Mouse (Mus musculus): ENCODE measurements around the gene 5830473C10Rik. TPM values are rescaled to one million over a fixed set of nuclear protein-coding genes. Genes with fewer than 3 reads are reported as not detected.
"Not testable (repeated sequence)": the region's sequence is repeated elsewhere in the genome, so short reads cannot be mapped to it uniquely, and the experiment has no call there.

The 5830473C10Rik gene
- polyA plus RNA-seq, 1 experiment: not detected

GRCm38 (mm10) chr5:90611996-90612611, 51.2 kb downstream of the 5830473C10Rik start:
- no peak for TF ChIP-seq CTCF (IDR thresholded peaks at IDR 0.05; ENCODE audit: insufficient read depth, low read depth, low read length)
- TF ChIP-seq POLR2A (IDR thresholded peaks at IDR 0.05; ENCODE audit: insufficient read depth, low read depth, low read length): no peak
- 68% methylated on average over 6 of the region's 6 CpGs for WGBS
- Histone ChIP-seq H3K27ac (ENCODE audit: insufficient read depth, low read depth, low read length) (no peak overlapping the region), H3K4me3 (ENCODE audit: insufficient read depth, low read depth, low read length) (no peak overlapping the region), H3K4me1 (ENCODE audit: control insufficient read depth, insufficient read depth, low read length) (no peaks in the 10 kb centered on the region)

GRCm38 (mm10) chr5:90612751-90613150, 51.8 kb downstream of the 5830473C10Rik start:
- H3K4me3 ChIP-seq (ENCODE audit: insufficient read depth, low read depth, low read length); H3K27ac ChIP-seq (ENCODE audit: insufficient read depth, low read depth, low read length); H3K4me1 ChIP-seq (ENCODE audit: control insufficient read depth, insufficient read depth, low read length): not testable (repeated sequence)
- 75% methylated on average over 1 of the region's 1 CpGs for WGBS

- H3K4me1 ChIP-seq (ENCODE audit: control insufficient read depth, insufficient read depth, low read length): no peaks in the 10 kb centered on the region
- TF ChIP-seq POLR2A (IDR thresholded peaks at IDR 0.05; ENCODE audit: insufficient read depth, low read depth, low read length): no peak
- no peak for TF ChIP-seq CTCF (IDR thresholded peaks at IDR 0.05; ENCODE audit: insufficient read depth, low read depth, low read length)
- no peak overlapping the region for H3K27ac ChIP-seq (ENCODE audit: insufficient read depth, low read depth, low read length)
- no peak overlapping the region for H3K4me3 ChIP-seq (ENCODE audit: insufficient read depth, low read depth, low read length)
- WGBS: 95% methylated on average over 3 of the region's 3 CpGs
Measured at GRCm38 (mm10) chr5:90617859-90618258, 57.0 kb downstream of the 5830473C10Rik start.

- H3K4me3 ChIP-seq (ENCODE audit: insufficient read depth, low read depth, low read length): no peak overlapping the region
- TF ChIP-seq CTCF (IDR thresholded peaks at IDR 0.05; ENCODE audit: insufficient read depth, low read depth, low read length) (no peak), POLR2A (IDR thresholded peaks at IDR 0.05; ENCODE audit: insufficient read depth, low read depth, low read length) (no peak)
- 94% methylated on average over 2 of the region's 2 CpGs for WGBS
- H3K4me1 ChIP-seq (ENCODE audit: control insufficient read depth, insufficient read depth, low read length): no peaks in the 10 kb centered on the region
- H3K27ac ChIP-seq (ENCODE audit: insufficient read depth, low read depth, low read length): no peak overlapping the region
Measured at GRCm38 (mm10) chr5:90621316-90621715, 60.4 kb downstream of the 5830473C10Rik start.

GRCm38 (mm10) chr5:90621726-90622125, 60.8 kb downstream of the 5830473C10Rik start:
- no peak for TF ChIP-seq POLR2A (IDR thresholded peaks at IDR 0.05; ENCODE audit: insufficient read depth, low read depth, low read length)
- TF ChIP-seq CTCF (IDR thresholded peaks at IDR 0.05; ENCODE audit: insufficient read depth, low read depth, low read length): no peak
- Histone ChIP-seq H3K4me1 (ENCODE audit: control insufficient read depth, insufficient read depth, low read length) (no peaks in the 10 kb centered on the region), H3K4me3 (ENCODE audit: insufficient read depth, low read depth, low read length) (no peak overlapping the region), H3K27ac (ENCODE audit: insufficient read depth, low read depth, low read length) (no peak overlapping the region)
- whole genome bisulfite sequencing: 96% methylated on average over 6 of the region's 6 CpGs

GRCm38 (mm10) chr5:90623209-90623608, 62.3 kb downstream of the 5830473C10Rik start:
- Histone ChIP-seq H3K4me1 (ENCODE audit: control insufficient read depth, insufficient read depth, low read length) (no peaks in the 10 kb centered on the region), H3K4me3 (ENCODE audit: insufficient read depth, low read depth, low read length) (no peak overlapping the region), H3K27ac (ENCODE audit: insufficient read depth, low read depth, low read length) (no peak overlapping the region)
- TF ChIP-seq CTCF (IDR thresholded peaks at IDR 0.05; ENCODE audit: insufficient read depth, low read depth, low read length) (no peak), POLR2A (IDR thresholded peaks at IDR 0.05; ENCODE audit: insufficient read depth, low read depth, low read length) (no peak)
- WGBS: 74% methylated on average over 2 of the region's 2 CpGs

- TF ChIP-seq POLR2A (IDR thresholded peaks at IDR 0.05; ENCODE audit: insufficient read depth, low read depth, low read length) (no peak), CTCF (IDR thresholded peaks at IDR 0.05; ENCODE audit: insufficient read depth, low read depth, low read length) (no peak)
- no peaks in the 10 kb centered on the region for H3K4me1 ChIP-seq (ENCODE audit: control insufficient read depth, insufficient read depth, low read length)
- H3K27ac ChIP-seq (ENCODE audit: insufficient read depth, low read depth, low read length): no peak overlapping the region
- no peak overlapping the region for H3K4me3 ChIP-seq (ENCODE audit: insufficient read depth, low read depth, low read length)
- 88% methylated on average over 18 of the region's 18 CpGs for WGBS
Measured at GRCm38 (mm10) chr5:90624708-90625425, 64.0 kb downstream of the 5830473C10Rik start.

- no peak overlapping the region for H3K4me3 ChIP-seq (ENCODE audit: insufficient read depth, low read depth, low read length)
- no peak for TF ChIP-seq CTCF (IDR thresholded peaks at IDR 0.05; ENCODE audit: insufficient read depth, low read depth, low read length)
- no peak for TF ChIP-seq POLR2A (IDR thresholded peaks at IDR 0.05; ENCODE audit: insufficient read depth, low read depth, low read length)
- H3K27ac ChIP-seq (ENCODE audit: insufficient read depth, low read depth, low read length): no peak overlapping the region
- 93% methylated on average over 4 of the region's 4 CpGs for WGBS
- H3K4me1 ChIP-seq (ENCODE audit: control insufficient read depth, insufficient read depth, low read length): no peaks in the 10 kb centered on the region
Measured at GRCm38 (mm10) chr5:90627423-90627822, 66.5 kb downstream of the 5830473C10Rik start.

GRCm38 (mm10) chr5:90628011-90628410, 67.1 kb downstream of the 5830473C10Rik start:
- Histone ChIP-seq H3K4me1 (ENCODE audit: control insufficient read depth, insufficient read depth, low read length) (no peaks in the 10 kb centered on the region), H3K27ac (ENCODE audit: insufficient read depth, low read depth, low read length) (no peak overlapping the region), H3K4me3 (ENCODE audit: insufficient read depth, low read depth, low read length) (no peak overlapping the region)
- WGBS: 71% methylated on average over 3 of the region's 3 CpGs
- TF ChIP-seq CTCF (IDR thresholded peaks at IDR 0.05; ENCODE audit: insufficient read depth, low read depth, low read length): no peak

All from olfactory bulb, adult 2 months (tissue).